Mouse (Mus musculus) hindbrain, embryonic 16.5 days (tissue): Measurements from ENCODE around the gene Cd81. TPM values are rescaled to one million over a fixed set of nuclear protein-coding genes. Genes with fewer than 3 reads are reported as not detected.

Source experiments
- ATAC-seq: fragments of 200-750 bp; cut with Nextera tagmentation; 2 replicates; pipeline ENCODE4 v1.8.0; 2017; ENCODE audit warnings: moderate TSS enrichment, moderate library complexity
- H3K27ac ChIP-seq: fragments of 300-500 bp; sonication (generic); 2 replicates; pipeline ENCODE4 v1.5.1; 2014; ENCODE audit warnings: low read depth, mild to moderate bottlenecking, control low read depth, low read length, moderate library complexity
- H3K27me3 ChIP-seq: fragments of 300-500 bp; sonication (generic); replicated peaks from 2 replicates; pipeline ENCODE4 v1.6.1; 2014; ENCODE audit warnings: low read length; ENCODE audit not compliant: control insufficient read depth, insufficient read depth
- H3K36me3 ChIP-seq: fragments of 300-500 bp; sonication (generic); 2 replicates; pipeline ENCODE4 v1.6.1; 2014; ENCODE audit warnings: mild to moderate bottlenecking, low read length, moderate library complexity, mixed read lengths; ENCODE audit not compliant: control insufficient read depth, insufficient read depth
- H3K4me1 ChIP-seq: fragments of 300-500 bp; sonication (generic); 2 replicates; pipeline ENCODE4 v1.6.1; 2014; ENCODE audit warnings: low read depth, low read length; ENCODE audit not compliant: control insufficient read depth, insufficient read depth
- H3K4me2 ChIP-seq: fragments of 300-500 bp; sonication (generic); 2 replicates; pipeline ENCODE4 v1.6.1; 2014; ENCODE audit warnings: mild to moderate bottlenecking, low read length, control low read depth, moderate library complexity
- H3K4me3 ChIP-seq: fragments of 300-500 bp; sonication (generic); 2 replicates; pipeline ENCODE4 v1.5.1; 2014; ENCODE audit warnings: mild to moderate bottlenecking, low read length, control low read depth, moderate library complexity
- H3K9ac ChIP-seq: fragments of 300-500 bp; sonication (generic); 2 replicates; pipeline ENCODE4 v1.6.1; 2014; ENCODE audit warnings: low read depth, mild to moderate bottlenecking, control low read depth, low read length, moderate library complexity
- H3K9me3 ChIP-seq: fragments of 300-500 bp; sonication (generic); 2 replicates; pipeline ENCODE4 v1.6.1; 2014; ENCODE audit warnings: mild to moderate bottlenecking, low read length, moderate library complexity; ENCODE audit not compliant: control insufficient read depth
- WGBS: fragments of 180-500 bp; shearing (Covaris S2); extraction: QIAGEN DNeasy Blood & Tissue Kit; methylation state at CpG from one replicate; pipeline ENCODE4 v1.1.7; 2014; 5-methylcytosine and 5-hydroxymethylcytosine counted together
- polyA plus RNA-seq: library from polyadenylated mRNA; unstranded; fragments of >200 nt; fragmentation: Nextera tagmentation; extraction: Ambion mirVana; gene quantifications from 2 replicates; pipeline ENCODE4 v1.2.1, GENCODE M21; 2015

The Cd81 gene
- polyA plus RNA-seq, 1 experiment from 2014 or later = 585 TPM

- H3K4me1 ChIP-seq = no peaks in the 10 kb centered on the region
- H3K9me3 ChIP-seq = no peaks in the 10 kb centered on the region
- H3K4me3 ChIP-seq = no peak overlapping the region
- H3K4me2 ChIP-seq = no peak overlapping the region
- no peaks in the 10 kb centered on the region for H3K27me3 ChIP-seq
- no peak overlapping the region for H3K27ac ChIP-seq
- 83% methylated on average over 4 of the region's 4 CpGs for WGBS
- H3K36me3 ChIP-seq = peaks cover 26% of the 10 kb centered on the region
- H3K9ac ChIP-seq = no peak overlapping the region
- ATAC-seq = no peak
These were observed 19.0 kb upstream of the Cd81 start for GRCm38 (mm10) chr7:143033581-143033980.

GRCm38 (mm10) chr7:143034112-143034511 lies 18.4 kb upstream of the Cd81 start:
- no peaks in the 10 kb centered on the region for H3K4me1 ChIP-seq
- no peaks in the 10 kb centered on the region for H3K9me3 ChIP-seq
- ATAC-seq = no peak
- H3K9ac ChIP-seq = no peak overlapping the region
- 85% methylated on average over 2 of the region's 2 CpGs for WGBS
- H3K4me3 ChIP-seq = no peak overlapping the region
- H3K4me2 ChIP-seq = no peak overlapping the region
- peaks cover 23% of the 10 kb centered on the region for H3K36me3 ChIP-seq
- no peaks in the 10 kb centered on the region for H3K27me3 ChIP-seq
- no peak overlapping the region for H3K27ac ChIP-seq

DNA sequence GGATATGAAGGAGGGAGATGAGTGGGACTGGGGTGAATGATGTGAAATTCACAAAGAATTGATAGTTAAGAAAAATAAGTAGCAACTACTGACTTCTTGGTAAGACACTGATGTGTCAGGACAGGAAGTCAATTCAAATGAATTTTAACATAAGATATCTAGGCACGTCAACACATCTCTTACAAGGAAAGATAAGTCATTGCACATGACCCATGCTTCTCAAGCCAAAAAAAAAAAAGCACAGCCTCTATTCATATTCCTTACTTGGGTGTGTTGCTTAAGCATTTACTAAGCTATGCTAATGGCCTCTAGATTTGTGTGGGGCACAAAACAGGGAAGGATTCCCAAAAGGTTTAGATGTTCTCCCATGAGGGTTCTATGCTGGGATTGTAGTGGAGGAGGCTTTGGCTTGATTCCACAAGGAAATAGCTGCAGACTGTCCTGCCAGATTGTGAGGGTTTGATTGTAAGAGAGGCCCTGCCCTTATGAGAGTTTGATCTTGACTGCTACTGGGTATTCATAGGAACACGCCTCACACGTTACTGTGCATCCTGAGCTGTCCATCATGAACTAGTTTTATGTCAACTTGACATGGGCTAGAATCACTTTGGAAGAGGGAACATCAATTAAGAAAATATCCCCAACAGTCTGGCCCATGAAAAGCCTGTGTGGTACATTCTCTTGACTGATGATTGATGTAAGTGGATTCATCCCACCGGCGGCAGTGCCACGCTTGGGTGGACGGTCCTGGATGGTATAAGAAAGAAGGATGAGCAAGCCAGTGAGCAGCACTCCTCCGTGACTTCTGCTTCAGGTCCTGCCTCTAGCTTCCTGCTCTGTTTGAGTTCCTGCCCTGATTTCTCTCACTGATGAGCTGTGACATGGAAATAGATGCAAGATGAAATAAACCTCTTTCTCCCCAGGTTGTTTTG lies 17.8 kb upstream of the Cd81 start:
- ATAC-seq = no peak
- no peaks in the 10 kb centered on the region for H3K4me1 ChIP-seq
- H3K27ac ChIP-seq = no peak overlapping the region
- H3K36me3 ChIP-seq = peaks cover 23% of the 10 kb centered on the region
- no peaks in the 10 kb centered on the region for H3K9me3 ChIP-seq
- no peak overlapping the region for H3K9ac ChIP-seq
- no peak overlapping the region for H3K4me2 ChIP-seq
- H3K4me3 ChIP-seq = no peak overlapping the region
- no peaks in the 10 kb centered on the region for H3K27me3 ChIP-seq
- WGBS = 93% methylated on average over 8 of the region's 8 CpGs

DNA sequence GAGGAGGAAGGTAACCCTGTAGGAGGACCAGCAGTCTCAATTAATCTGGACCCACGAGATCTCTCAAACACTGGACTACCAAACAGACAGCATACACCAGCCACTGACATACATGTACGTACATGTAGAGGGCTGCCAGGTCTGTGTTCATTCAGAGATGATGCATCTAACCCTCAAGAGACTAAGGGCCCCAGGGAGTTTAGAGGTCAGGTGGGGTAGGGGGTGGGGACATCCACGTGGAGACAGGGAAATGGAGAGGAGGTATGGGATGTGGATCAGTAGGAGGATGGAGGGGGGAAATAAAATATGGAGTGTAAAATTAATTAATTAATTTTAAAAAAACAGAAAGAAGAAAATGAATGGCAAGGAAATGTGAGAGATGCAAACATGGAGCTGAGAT lies 15.8 kb upstream of the Cd81 start:
- 86% methylated on average over 3 of the region's 3 CpGs for WGBS
- Histone ChIP-seq H3K27ac (no peak overlapping the region), H3K9me3 (no peaks in the 10 kb centered on the region)

DNA sequence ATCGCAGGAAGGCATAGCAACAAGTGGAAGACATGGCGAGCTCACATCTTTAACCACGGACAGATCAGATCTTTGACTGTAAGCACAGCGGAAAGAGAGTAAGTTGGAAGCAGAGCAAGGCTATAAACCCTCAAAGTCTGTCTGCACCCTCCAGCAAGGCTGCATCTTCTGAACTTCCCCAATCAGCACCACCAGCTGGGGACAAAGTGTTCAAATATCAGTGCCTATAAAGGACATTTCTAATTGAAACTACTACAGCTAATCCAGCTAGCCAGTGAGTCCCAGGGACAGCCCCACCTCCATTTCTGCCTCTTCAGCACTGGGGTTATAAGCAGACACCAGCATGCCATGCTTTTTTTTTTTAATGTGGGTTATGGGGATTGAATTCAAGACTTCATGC lies 15.2 kb upstream of the Cd81 start:
- 95% methylated on average over 4 of the region's 4 CpGs for WGBS
- Histone ChIP-seq H3K27ac (no peak overlapping the region), H3K9ac (no peak overlapping the region), H3K4me3 (no peak overlapping the region), H3K9me3 (no peaks in the 10 kb centered on the region), H3K4me1 (no peaks in the 10 kb centered on the region), H3K4me2 (no peak overlapping the region), H3K27me3 (no peaks in the 10 kb centered on the region), H3K36me3 (peaks cover 15% of the 10 kb centered on the region)
- ATAC-seq = no peak

More for the DNA sequence above, 15.8 kb upstream of the Cd81 start:
- Histone ChIP-seq H3K4me3 (no peak overlapping the region), H3K4me2 (no peak overlapping the region), H3K36me3 (peaks cover 16% of the 10 kb centered on the region), H3K4me1 (no peaks in the 10 kb centered on the region), H3K27me3 (no peaks in the 10 kb centered on the region), H3K9ac (no peak overlapping the region)
- ATAC-seq = no peak

GRCm38 (mm10) chr7:143038174-143038931 lies 14.2 kb upstream of the Cd81 start:
- no peak for ATAC-seq
- Histone ChIP-seq H3K9ac (no peak overlapping the region), H3K4me2 (no peak overlapping the region), H3K27ac (no peak overlapping the region), H3K27me3 (no peaks in the 10 kb centered on the region), H3K9me3 (no peaks in the 10 kb centered on the region), H3K4me3 (no peak overlapping the region), H3K36me3 (peaks cover 12% of the 10 kb centered on the region), H3K4me1 (no peaks in the 10 kb centered on the region)
- WGBS = 96% methylated on average over 3 of the region's 3 CpGs

- H3K27me3 ChIP-seq = no peaks in the 10 kb centered on the region
- no peak overlapping the region for H3K4me2 ChIP-seq
- ATAC-seq = no peak
- H3K4me1 ChIP-seq = no peaks in the 10 kb centered on the region
- no peaks in the 10 kb centered on the region for H3K9me3 ChIP-seq
- 99% methylated on average over 3 of the region's 3 CpGs for WGBS
- H3K36me3 ChIP-seq = 0 out of 2 replicates have a peak, but pooled peaks cover 2% of the 10 kb centered on the region
- H3K27ac ChIP-seq = no peak overlapping the region
- H3K9ac ChIP-seq = no peak overlapping the region
- H3K4me3 ChIP-seq = no peak overlapping the region
These were observed 12.0 kb upstream of the Cd81 start for GRCm38 (mm10) chr7:143040561-143040960.

GRCm38 (mm10) chr7:143041138-143041822 lies 11.3 kb upstream of the Cd81 start:
- no peak overlapping the region for H3K9ac ChIP-seq
- WGBS = 82% methylated on average over 3 of the region's 3 CpGs
- no peak for ATAC-seq
- 0 out of 2 replicates have a peak, but pooled peaks cover 2% of the 10 kb centered on the region for H3K36me3 ChIP-seq
- no peak overlapping the region for H3K4me3 ChIP-seq
- H3K27ac ChIP-seq = no peak overlapping the region
- H3K4me2 ChIP-seq = no peak overlapping the region
- H3K4me1 ChIP-seq = no peaks in the 10 kb centered on the region
- H3K27me3 ChIP-seq = no peaks in the 10 kb centered on the region
- no peaks in the 10 kb centered on the region for H3K9me3 ChIP-seq

DNA sequence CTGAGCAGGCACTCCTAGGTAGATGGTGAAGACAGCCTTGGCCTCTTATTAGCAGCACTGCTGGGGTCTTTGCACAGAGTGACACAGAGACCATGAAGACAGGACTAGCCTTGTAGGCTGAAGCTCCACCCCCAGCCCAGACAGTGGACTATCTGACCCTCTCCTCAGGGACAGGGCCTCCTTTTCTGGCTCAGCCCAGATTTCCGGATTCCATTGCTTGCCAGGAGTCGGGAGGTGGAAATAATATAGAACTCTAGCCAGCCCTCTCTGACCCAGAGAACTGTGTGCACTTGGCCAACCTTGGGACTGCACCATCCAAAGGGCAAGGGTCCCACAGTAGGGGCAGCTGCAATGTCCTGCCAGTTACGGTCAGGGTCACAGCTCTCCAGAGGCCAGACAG lies 10.4 kb upstream of the Cd81 start:
- Histone ChIP-seq H3K9ac (no peak overlapping the region), H3K27ac (no peak overlapping the region)

More for the DNA sequence above, 10.4 kb upstream of the Cd81 start:
- Histone ChIP-seq H3K4me3 (no peak overlapping the region), H3K4me2 (no peak overlapping the region), H3K9me3 (no peaks in the 10 kb centered on the region), H3K4me1 (no peaks in the 10 kb centered on the region), H3K36me3 (no peaks in the 10 kb centered on the region), H3K27me3 (no peaks in the 10 kb centered on the region)
- WGBS = 78% methylated on average over 3 of the region's 3 CpGs
- ATAC-seq = no peak
